Mouse (Mus musculus): ENCODE results near the gene Scyl2. TPM values are rescaled to one million over a fixed set of nuclear protein-coding genes. Genes with fewer than 3 reads are reported as not detected.
"Not testable (repeated sequence)": the region's sequence is repeated elsewhere in the genome, so short reads cannot be mapped to it uniquely, and the experiment has no call there.

Scyl2 gene
- polyA plus RNA-seq, 1 experiment = 0.29 TPM

DNA sequence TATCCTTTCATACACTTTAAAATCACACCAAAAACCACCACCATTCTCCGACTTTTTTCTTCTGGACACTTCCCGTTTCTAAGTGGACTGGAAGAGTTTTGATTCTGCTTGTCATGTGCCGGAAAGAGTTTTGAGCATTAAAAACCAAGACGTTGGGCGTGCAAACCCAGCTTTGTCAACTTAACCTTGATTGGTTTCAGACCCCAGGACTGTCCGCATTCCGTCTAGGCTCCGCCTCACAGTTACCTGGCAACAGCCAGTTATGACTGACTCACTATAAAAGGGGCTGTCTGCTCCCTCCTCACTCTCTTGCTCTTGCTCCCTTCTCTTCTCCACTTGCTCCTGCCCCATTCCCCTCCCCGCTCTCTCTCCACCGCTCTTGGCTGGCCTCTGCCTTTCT lies 22.6 kb upstream of the Scyl2 start:
- H3K9me3 ChIP-seq (ENCODE audit: control insufficient read depth, low read length) = no peaks in the 10 kb centered on the region
- no peak overlapping the region for H3K4me3 ChIP-seq (replicated peaks)
- peaks cover 18% of the 10 kb centered on the region for H3K36me3 ChIP-seq (ENCODE audit: control insufficient read depth)
- no peaks in the 10 kb centered on the region for H3K27me3 ChIP-seq (ENCODE audit: control insufficient read depth)
- H3K4me1 ChIP-seq (ENCODE audit: control insufficient read depth) = no peaks in the 10 kb centered on the region
- TF ChIP-seq TAL1 (IDR thresholded peaks at IDR 0.05; ENCODE audit: low read length) (no peak), GATA1 (IDR thresholded peaks at IDR 0.05; ENCODE audit: low read length) (no peak)

DNA sequence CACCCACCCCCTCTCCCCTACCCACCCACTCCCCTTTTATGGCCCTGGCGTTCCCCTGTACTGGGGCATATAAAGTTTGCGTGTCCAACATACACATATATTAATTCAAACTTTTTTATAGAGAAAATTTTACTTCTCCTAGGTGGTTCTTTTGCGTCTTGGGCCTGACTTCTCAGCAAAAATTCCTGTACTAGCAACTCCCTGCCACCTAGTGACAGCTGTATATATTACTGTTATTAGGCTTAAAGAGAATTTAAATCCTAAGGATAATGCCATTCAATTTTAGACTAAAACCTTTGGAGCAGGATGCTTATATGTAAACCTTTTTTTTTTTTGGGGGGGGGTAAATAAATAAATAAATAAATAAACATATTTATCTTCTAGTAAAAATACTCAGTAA lies 21.3 kb upstream of the Scyl2 start:
- Histone ChIP-seq H3K36me3 (ENCODE audit: control insufficient read depth) (peaks cover 5% of the 10 kb centered on the region), H3K4me1 (ENCODE audit: control insufficient read depth) (no peaks in the 10 kb centered on the region), H3K9me3 (ENCODE audit: control insufficient read depth, low read length) (no peaks in the 10 kb centered on the region), H3K27me3 (ENCODE audit: control insufficient read depth) (no peaks in the 10 kb centered on the region), H3K4me3 (replicated peaks) (no peak overlapping the region)
- TF ChIP-seq TAL1 (IDR thresholded peaks at IDR 0.05; ENCODE audit: low read length) (no peak), GATA1 (IDR thresholded peaks at IDR 0.05; ENCODE audit: low read length) (no peak)

- H3K9me3 ChIP-seq (ENCODE audit: control insufficient read depth, low read length) = no peaks in the 10 kb centered on the region
- H3K27me3 ChIP-seq (ENCODE audit: control insufficient read depth) = no peaks in the 10 kb centered on the region
- no peak overlapping the region for H3K4me3 ChIP-seq (replicated peaks)
- H3K36me3 ChIP-seq (ENCODE audit: control insufficient read depth) = no peaks in the 10 kb centered on the region
- no peaks in the 10 kb centered on the region for H3K4me1 ChIP-seq (ENCODE audit: control insufficient read depth)
- TF ChIP-seq GATA1 (IDR thresholded peaks at IDR 0.05; ENCODE audit: low read length) = no peak
- no peak for TF ChIP-seq TAL1 (IDR thresholded peaks at IDR 0.05; ENCODE audit: low read length)
Measured at GRCm38 (mm10) chr10:89703042-89703441, 17.0 kb upstream of the Scyl2 start.

- Histone ChIP-seq H3K27me3 (ENCODE audit: control insufficient read depth) (peaks cover 5% of the 10 kb centered on the region), H3K4me1 (ENCODE audit: control insufficient read depth) (no peaks in the 10 kb centered on the region), H3K9me3 (ENCODE audit: control insufficient read depth, low read length) (no peaks in the 10 kb centered on the region), H3K36me3 (ENCODE audit: control insufficient read depth) (no peaks in the 10 kb centered on the region), H3K4me3 (replicated peaks) (no peak overlapping the region)
- TF ChIP-seq GATA1 (IDR thresholded peaks at IDR 0.05; ENCODE audit: low read length) = no peak
- no peak for TF ChIP-seq TAL1 (IDR thresholded peaks at IDR 0.05; ENCODE audit: low read length)
Measured at GRCm38 (mm10) chr10:89697956-89698355, 11.9 kb upstream of the Scyl2 start.

DNA sequence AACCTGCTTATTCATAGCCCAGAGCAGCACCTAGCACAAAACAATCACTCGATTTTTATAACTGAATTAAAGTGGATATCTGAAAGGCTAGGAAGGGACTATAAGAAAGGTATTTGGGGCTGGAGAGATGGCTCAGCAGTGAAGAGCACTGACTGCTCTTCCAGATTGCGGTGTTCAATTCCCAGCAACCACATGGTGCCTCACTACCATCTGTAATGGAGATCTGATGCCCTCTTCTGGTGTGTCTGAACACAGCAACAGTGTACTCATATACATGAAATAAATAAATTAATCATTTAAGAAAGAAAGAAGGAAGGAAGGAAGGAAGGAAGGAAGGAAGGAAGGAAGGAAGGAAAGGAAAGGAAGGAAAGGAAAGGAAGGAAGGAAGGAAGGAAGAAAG lies 10.2 kb upstream of the Scyl2 start:
- H3K36me3 ChIP-seq (ENCODE audit: control insufficient read depth); H3K4me1 ChIP-seq (ENCODE audit: control insufficient read depth); H3K9me3 ChIP-seq (ENCODE audit: control insufficient read depth, low read length); H3K27me3 ChIP-seq (ENCODE audit: control insufficient read depth); H3K4me3 ChIP-seq (replicated peaks): not testable (repeated sequence)

- TF ChIP-seq TAL1 (IDR thresholded peaks at IDR 0.05; ENCODE audit: low read length) = no peak
- TF ChIP-seq GATA1 (IDR thresholded peaks at IDR 0.05; ENCODE audit: low read length) = no peak
- peaks cover 2% of the 10 kb centered on the region for H3K4me1 ChIP-seq (ENCODE audit: control insufficient read depth)
Measured at GRCm38 (mm10) chr10:89695194-89695911, 9.3 kb upstream of the Scyl2 start.

DNA sequence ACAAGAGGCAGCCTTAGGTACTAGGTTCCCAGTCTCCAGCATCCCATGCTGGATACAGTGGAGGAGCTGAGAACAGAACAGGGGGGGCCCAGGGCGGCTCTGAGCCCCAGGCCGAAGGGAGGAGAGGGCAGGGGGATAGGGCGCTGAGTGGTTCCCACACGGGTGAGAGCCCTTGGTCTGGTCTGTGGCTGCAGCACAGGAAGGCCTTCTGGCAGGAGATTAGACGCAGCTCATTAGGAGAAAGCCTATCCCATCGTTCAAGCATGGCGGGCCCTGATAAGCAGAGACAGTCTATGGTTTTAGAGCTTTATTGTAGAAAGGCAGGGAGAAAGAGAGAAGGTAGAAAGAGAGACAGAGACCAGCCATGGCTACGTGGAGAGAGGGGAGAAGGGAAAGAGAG lies 3.9 kb upstream of the Scyl2 start:
- no peaks in the 10 kb centered on the region for H3K27me3 ChIP-seq (ENCODE audit: control insufficient read depth)
- peaks cover 37% of the 10 kb centered on the region for H3K4me1 ChIP-seq (ENCODE audit: control insufficient read depth)
- no peaks in the 10 kb centered on the region for H3K9me3 ChIP-seq (ENCODE audit: control insufficient read depth, low read length)
- TF ChIP-seq TAL1 (IDR thresholded peaks at IDR 0.05; ENCODE audit: low read length) (no peak), GATA1 (IDR thresholded peaks at IDR 0.05; ENCODE audit: low read length) (no peak)
- H3K4me3 ChIP-seq (replicated peaks) = no peak overlapping the region
- no peaks in the 10 kb centered on the region for H3K36me3 ChIP-seq (ENCODE audit: control insufficient read depth)

More at GRCm38 (mm10) chr10:89695194-89695911, 9.3 kb upstream of the Scyl2 start:
- peak overlapping the region; percentile 43 for H3K4me3 ChIP-seq (replicated peaks)
- H3K27me3 ChIP-seq (ENCODE audit: control insufficient read depth) = peaks cover 5% of the 10 kb centered on the region
- no peaks in the 10 kb centered on the region for H3K36me3 ChIP-seq (ENCODE audit: control insufficient read depth)
- H3K9me3 ChIP-seq (ENCODE audit: control insufficient read depth, low read length) = no peaks in the 10 kb centered on the region

- H3K4me1 ChIP-seq (ENCODE audit: control insufficient read depth) = peaks cover 55% of the 10 kb centered on the region
- TF ChIP-seq GATA1 (IDR thresholded peaks at IDR 0.05; ENCODE audit: low read length) (no peak), TAL1 (IDR thresholded peaks at IDR 0.05; ENCODE audit: low read length) (no peak)
- H3K36me3 ChIP-seq (ENCODE audit: control insufficient read depth) = peaks cover 10% of the 10 kb centered on the region
- H3K27me3 ChIP-seq (ENCODE audit: control insufficient read depth) = no peaks in the 10 kb centered on the region
- H3K4me3 ChIP-seq (replicated peaks) = no peak overlapping the region
- H3K9me3 ChIP-seq (ENCODE audit: control insufficient read depth, low read length) = no peaks in the 10 kb centered on the region
Measured at GRCm38 (mm10) chr10:89687455-89687854, 1.4 kb upstream of the Scyl2 start.

DNA sequence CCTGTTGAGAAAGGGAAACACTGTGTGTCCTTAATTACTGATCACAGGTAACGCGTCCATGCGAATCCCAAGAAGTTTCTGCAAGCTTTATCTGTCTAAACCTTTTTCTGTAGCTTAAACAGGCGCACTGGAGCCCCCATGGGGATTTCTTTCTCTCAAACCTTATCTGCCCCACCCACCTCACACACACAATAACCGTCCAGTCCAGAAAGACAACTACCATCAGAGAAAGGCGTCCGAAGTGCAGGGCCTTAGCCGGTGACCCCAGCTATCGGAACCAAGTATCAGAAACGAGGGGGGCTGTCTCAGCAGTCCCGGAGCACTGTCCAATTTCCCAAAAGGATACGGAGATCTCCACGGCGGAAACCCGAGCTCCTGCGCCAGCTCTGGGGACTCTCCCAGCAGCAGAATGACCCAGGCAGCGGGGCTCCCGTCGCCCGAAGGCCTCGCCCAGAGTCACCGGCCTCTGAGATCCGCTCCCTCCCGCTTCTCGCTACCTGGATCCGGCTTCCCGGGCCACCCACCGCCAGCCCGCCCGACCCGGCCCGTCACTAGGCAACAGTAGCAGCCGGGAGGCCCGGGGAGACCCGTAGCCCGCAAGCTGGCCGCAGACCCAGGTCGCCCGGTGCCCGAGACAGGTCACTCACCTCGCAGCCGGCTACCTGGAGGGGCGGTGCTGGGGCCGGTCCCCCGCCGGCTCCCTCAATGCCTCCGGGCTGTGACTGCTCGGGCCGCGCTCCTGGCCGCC lies 520 bp downstream of the Scyl2 start:
- H3K4me1 ChIP-seq (ENCODE audit: control insufficient read depth) = peaks cover 72% of the 10 kb centered on the region
- H3K27me3 ChIP-seq (ENCODE audit: control insufficient read depth) = no peaks in the 10 kb centered on the region
- H3K36me3 ChIP-seq (ENCODE audit: control insufficient read depth) = peaks cover 10% of the 10 kb centered on the region
- TF ChIP-seq GATA1 (IDR thresholded peaks at IDR 0.05; ENCODE audit: low read length) = no peak; the same call in 1 of the 2 replicates
- no peak for TF ChIP-seq TAL1 (IDR thresholded peaks at IDR 0.05; ENCODE audit: low read length)
- H3K9me3 ChIP-seq (ENCODE audit: control insufficient read depth, low read length) = no peaks in the 10 kb centered on the region
- H3K4me3 ChIP-seq (replicated peaks) = peak overlapping the region; percentile 97
